Mouse (Mus musculus): ENCODE results near the gene Col4a3bp. TPM values are rescaled to one million over a fixed set of nuclear protein-coding genes. Genes with fewer than 3 reads are reported as not detected.
A peak's percentile ranks its signal among the peaks of the same experiment; 100 is the strongest.

The Col4a3bp gene
- polyA plus RNA-seq, 2 experiments = 4.5 to 5.7 TPM

DNA sequence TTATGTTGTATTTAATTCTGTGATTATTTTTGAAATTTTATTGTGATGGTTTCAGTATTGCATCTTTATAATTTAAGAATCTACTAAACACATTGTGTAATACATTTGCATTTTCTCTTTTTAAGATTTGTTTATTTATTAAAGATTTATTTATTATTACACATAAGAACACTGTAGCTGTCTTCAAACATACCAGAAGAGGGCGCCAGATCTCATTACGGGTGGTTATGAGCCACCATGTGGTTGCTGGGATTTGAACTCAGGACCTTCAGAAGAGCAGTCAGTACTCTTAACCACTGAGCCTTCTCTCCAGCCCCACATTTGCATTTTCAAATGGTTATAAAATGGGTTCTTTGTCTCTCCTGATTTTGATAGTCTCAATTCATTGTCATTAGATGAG, 2.1 kb downstream of the Col4a3bp start:
- ATAC-seq (ENCODE audit: insufficient read depth) = no peak
- peaks cover 0 to 8% of the 10 kb centered on the region in 2 experiments; a peak in 3 of 4 replicates for H3K4me1 ChIP-seq (replicated peaks; ENCODE audit: control insufficient read depth in 2 of 2, insufficient read depth in 2 of 2, low read length in 1 of 2)
- TF ChIP-seq CTCF (IDR thresholded peaks at IDR 0.05; ENCODE audit: low read depth) (peak; percentile 57), EP300 (IDR thresholded peaks at IDR 0.05; ENCODE audit: low read depth) (no peak)
- DNase-seq (ENCODE audit: low read depth in 3 of 3, low spot score in 3 of 3) = peak; percentile 34 to 42 (median 36)
- WGBS (ENCODE audit: insufficient replicate concordance) = 51% methylated on average over 2 of the region's 2 CpGs
- H3K9ac ChIP-seq (replicated peaks) = no peak overlapping the region
- no peak overlapping the region; a peak in 1 of 4 replicates for H3K4me3 ChIP-seq (ENCODE audit: insufficient read depth in 1 of 2, low read depth in 2 of 2, low read length in 2 of 2)
- no peaks in the 10 kb centered on the region for H3K9me3 ChIP-seq (ENCODE audit: control insufficient read depth, low read length)
- H3K27me3 ChIP-seq (ENCODE audit: control insufficient read depth, insufficient read depth, low read length) = no peaks in the 10 kb centered on the region
- H3K36me3 ChIP-seq (replicated peaks; ENCODE audit: control insufficient read depth, insufficient read depth, low read depth) = no peaks in the 10 kb centered on the region
- H3K4me2 ChIP-seq (ENCODE audit: low read depth) = peak overlapping the region; percentile 69
- H3K27ac ChIP-seq = no peak overlapping the region

- Histone ChIP-seq H3K4me2 (ENCODE audit: low read depth) (no peak overlapping the region), H3K9ac (replicated peaks) (no peak overlapping the region), H3K9me3 (ENCODE audit: control insufficient read depth, low read length) (no peaks in the 10 kb centered on the region), H3K27me3 (ENCODE audit: control insufficient read depth, insufficient read depth, low read length) (no peaks in the 10 kb centered on the region), H3K4me1 (replicated peaks; ENCODE audit: control insufficient read depth in 2 of 2, insufficient read depth in 2 of 2, low read length in 1 of 2) (peaks cover 0 to 3% of the 10 kb centered on the region in 2 experiments; a peak in 3 of 4 replicates), H3K36me3 (replicated peaks; ENCODE audit: control insufficient read depth, insufficient read depth, low read depth) (no peaks in the 10 kb centered on the region), H3K4me3 (ENCODE audit: insufficient read depth in 1 of 2, low read depth in 2 of 2, low read length in 2 of 2) (no peak overlapping the region), H3K27ac (no peak overlapping the region)
- DNase-seq (ENCODE audit: low read depth in 3 of 3, low spot score in 3 of 3) = no peak
- ATAC-seq (ENCODE audit: insufficient read depth) = no peak
- no peak for TF ChIP-seq CTCF (IDR thresholded peaks at IDR 0.05; ENCODE audit: low read depth)
- no peak for TF ChIP-seq EP300 (IDR thresholded peaks at IDR 0.05; ENCODE audit: low read depth)
- 12% methylated on average over 1 of the region's 1 CpGs for WGBS (ENCODE audit: insufficient replicate concordance)
These were observed 4.8 kb downstream of the Col4a3bp start for GRCm38 (mm10) chr13:96547250-96547649.

GRCm38 (mm10) chr13:96547941-96548340, 5.5 kb downstream of the Col4a3bp start:
- no peak overlapping the region for H3K9ac ChIP-seq (replicated peaks)
- ATAC-seq (ENCODE audit: insufficient read depth) = no peak
- TF ChIP-seq EP300 (IDR thresholded peaks at IDR 0.05; ENCODE audit: low read depth) (no peak), CTCF (IDR thresholded peaks at IDR 0.05; ENCODE audit: low read depth) (no peak)
- H3K9me3 ChIP-seq (ENCODE audit: control insufficient read depth, low read length) = no peaks in the 10 kb centered on the region
- H3K27ac ChIP-seq = no peak overlapping the region
- no peaks in the 10 kb centered on the region for H3K27me3 ChIP-seq (ENCODE audit: control insufficient read depth, insufficient read depth, low read length)
- H3K4me1 ChIP-seq (replicated peaks; ENCODE audit: control insufficient read depth in 2 of 2, insufficient read depth in 2 of 2, low read length in 1 of 2) = peaks cover 0 to 3% of the 10 kb centered on the region in 2 experiments; a peak in 3 of 4 replicates
- 48% methylated on average over 4 of the region's 4 CpGs for WGBS (ENCODE audit: insufficient replicate concordance)
- H3K4me2 ChIP-seq (ENCODE audit: low read depth) = no peak overlapping the region
- DNase-seq (ENCODE audit: low read depth in 3 of 3, low spot score in 3 of 3) = no peak
- H3K4me3 ChIP-seq (ENCODE audit: insufficient read depth in 1 of 2, low read depth in 2 of 2, low read length in 2 of 2) = no peak overlapping the region
- no peaks in the 10 kb centered on the region for H3K36me3 ChIP-seq (replicated peaks; ENCODE audit: control insufficient read depth, insufficient read depth, low read depth)

DNA sequence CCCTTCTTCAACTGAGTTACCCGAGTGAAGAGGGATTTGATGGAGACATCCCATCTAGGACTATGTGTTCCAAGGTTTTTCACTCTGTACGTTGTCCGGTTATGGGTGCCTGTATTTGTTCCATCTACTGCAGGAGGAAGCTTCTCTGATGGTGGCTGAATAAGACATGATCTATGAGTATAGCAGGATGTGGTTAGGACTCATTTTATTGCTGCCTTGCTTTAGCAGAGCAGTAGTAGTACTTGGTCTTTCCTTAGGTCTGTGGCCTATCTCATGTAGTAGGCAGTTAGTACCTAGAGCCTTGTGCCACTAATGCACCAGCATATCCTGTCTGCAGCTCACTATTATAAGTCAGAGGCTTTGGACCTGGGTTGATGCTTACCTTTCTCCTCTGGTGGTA, 12.7 kb downstream of the Col4a3bp start:
- H3K4me3 ChIP-seq (ENCODE audit: insufficient read depth in 1 of 2, low read depth in 2 of 2, low read length in 2 of 2) = no peak overlapping the region
- no peak overlapping the region for H3K4me2 ChIP-seq (ENCODE audit: low read depth)
- H3K4me1 ChIP-seq (replicated peaks; ENCODE audit: control insufficient read depth in 2 of 2, insufficient read depth in 2 of 2, low read length in 1 of 2) = no peaks in the 10 kb centered on the region
- 82% methylated on average over 3 of the region's 3 CpGs for WGBS (ENCODE audit: insufficient replicate concordance)
- no peak overlapping the region for H3K9ac ChIP-seq (replicated peaks)
- H3K27me3 ChIP-seq (ENCODE audit: control insufficient read depth, insufficient read depth, low read length) = no peaks in the 10 kb centered on the region
- no peaks in the 10 kb centered on the region for H3K9me3 ChIP-seq (ENCODE audit: control insufficient read depth, low read length)
- TF ChIP-seq EP300 (IDR thresholded peaks at IDR 0.05; ENCODE audit: low read depth) = no peak
- no peak for TF ChIP-seq CTCF (IDR thresholded peaks at IDR 0.05; ENCODE audit: low read depth)
- DNase-seq (ENCODE audit: low read depth in 3 of 3, low spot score in 3 of 3) (no peak), ATAC-seq (ENCODE audit: insufficient read depth) (no peak)
- H3K27ac ChIP-seq = no peak overlapping the region
- H3K36me3 ChIP-seq (replicated peaks; ENCODE audit: control insufficient read depth, insufficient read depth, low read depth) = no peaks in the 10 kb centered on the region

GRCm38 (mm10) chr13:96567977-96568376, 25.6 kb downstream of the Col4a3bp start:
- WGBS (ENCODE audit: insufficient replicate concordance) = 41% methylated on average over 6 of the region's 6 CpGs
- Histone ChIP-seq H3K4me2 (ENCODE audit: low read depth) (no peak overlapping the region), H3K36me3 (replicated peaks; ENCODE audit: control insufficient read depth, insufficient read depth, low read depth) (no peaks in the 10 kb centered on the region), H3K9ac (replicated peaks) (no peak overlapping the region), H3K4me1 (replicated peaks; ENCODE audit: control insufficient read depth in 2 of 2, insufficient read depth in 2 of 2, low read length in 1 of 2) (peaks cover 0 to 7% of the 10 kb centered on the region in 2 experiments; a peak in 2 of 4 replicates), H3K9me3 (ENCODE audit: control insufficient read depth, low read length) (no peaks in the 10 kb centered on the region), H3K27ac (no peak overlapping the region), H3K27me3 (ENCODE audit: control insufficient read depth, insufficient read depth, low read length) (no peaks in the 10 kb centered on the region), H3K4me3 (ENCODE audit: insufficient read depth in 1 of 2, low read depth in 2 of 2, low read length in 2 of 2) (no peak overlapping the region)
- DNase-seq (ENCODE audit: low read depth in 3 of 3, low spot score in 3 of 3) (no peak), ATAC-seq (ENCODE audit: insufficient read depth) (no peak)
- TF ChIP-seq CTCF (IDR thresholded peaks at IDR 0.05; ENCODE audit: low read depth) (no peak), EP300 (IDR thresholded peaks at IDR 0.05; ENCODE audit: low read depth) (no peak)

Data from liver, embryonic 14.5 days (tissue).